Mouse (Mus musculus): Measurements from ENCODE around the gene Mcpt9. TPM values are rescaled to one million over a fixed set of nuclear protein-coding genes. Genes with fewer than 3 reads are reported as not detected.
"Not testable (repeated sequence)": the region's sequence is repeated elsewhere in the genome, so short reads cannot be mapped to it uniquely, and the experiment has no call there.

The Mcpt9 gene
- polyA plus RNA-seq, 1 experiment from 2014 or later, result not detected

- H3K36me3 ChIP-seq (ENCODE audit: control insufficient read depth, insufficient read depth, low read length), result no peaks in the 10 kb centered on the region
- no peaks in the 10 kb centered on the region for H3K27me3 ChIP-seq (replicated peaks; ENCODE audit: control insufficient read depth, insufficient read depth, low read length)
- DNase-seq (ENCODE audit: low spot score) (no peak), ATAC-seq (replicated peaks; ENCODE audit: low FRiP score, low TSS enrichment, low read depth) (no peak)
- H3K4me3 ChIP-seq (ENCODE audit: low read depth, low read length), result no peak overlapping the region
- no peaks in the 10 kb centered on the region for H3K4me1 ChIP-seq (replicated peaks; ENCODE audit: control insufficient read depth, insufficient read depth, low read length)
- H3K9ac ChIP-seq (ENCODE audit: low read length), result no peak overlapping the region
- 93% methylated on average over 2 of the region's 2 CpGs for WGBS
- no peak overlapping the region for H3K27ac ChIP-seq (ENCODE audit: low read depth)
- H3K4me2 ChIP-seq (ENCODE audit: low read length), result no peak overlapping the region
- H3K9me3 ChIP-seq (ENCODE audit: control insufficient read depth, low read length), result no peaks in the 10 kb centered on the region
These were observed 16.4 kb downstream of the Mcpt9 start for GRCm38 (mm10) chr14:56013924-56014323.

GRCm38 (mm10) chr14:56013147-56013546, 17.1 kb downstream of the Mcpt9 start:
- 73% methylated on average over 3 of the region's 3 CpGs for whole genome bisulfite sequencing
- no peak overlapping the region for H3K4me3 ChIP-seq (ENCODE audit: low read depth, low read length)
- no peaks in the 10 kb centered on the region for H3K36me3 ChIP-seq (ENCODE audit: control insufficient read depth, insufficient read depth, low read length)
- no peak overlapping the region for H3K27ac ChIP-seq (ENCODE audit: low read depth)
- H3K9me3 ChIP-seq (ENCODE audit: control insufficient read depth, low read length), result no peaks in the 10 kb centered on the region
- H3K4me1 ChIP-seq (replicated peaks; ENCODE audit: control insufficient read depth, insufficient read depth, low read length), result no peaks in the 10 kb centered on the region
- no peaks in the 10 kb centered on the region for H3K27me3 ChIP-seq (replicated peaks; ENCODE audit: control insufficient read depth, insufficient read depth, low read length)
- H3K4me2 ChIP-seq (ENCODE audit: low read length), result no peak overlapping the region
- H3K9ac ChIP-seq (ENCODE audit: low read length), result no peak overlapping the region
- ATAC-seq (replicated peaks; ENCODE audit: low FRiP score, low TSS enrichment, low read depth), result no peak
- DNase-seq (ENCODE audit: low spot score), result no peak

GRCm38 (mm10) chr14:55987464-55987863, 42.8 kb downstream of the Mcpt9 start:
- not testable (repeated sequence) for H3K27ac ChIP-seq (ENCODE audit: low read depth); H3K4me3 ChIP-seq (ENCODE audit: low read depth, low read length); H3K4me1 ChIP-seq (replicated peaks; ENCODE audit: control insufficient read depth, insufficient read depth, low read length); H3K36me3 ChIP-seq (ENCODE audit: control insufficient read depth, insufficient read depth, low read length); H3K27me3 ChIP-seq (replicated peaks; ENCODE audit: control insufficient read depth, insufficient read depth, low read length); ATAC-seq (replicated peaks; ENCODE audit: low FRiP score, low TSS enrichment, low read depth); H3K9me3 ChIP-seq (ENCODE audit: control insufficient read depth, low read length); H3K4me2 ChIP-seq (ENCODE audit: low read length); DNase-seq (ENCODE audit: low spot score); H3K9ac ChIP-seq (ENCODE audit: low read length)
- WGBS, result 67% methylated on average over 1 of the region's 3 CpGs

Other genes with a start within 250 kb of the Mcpt9 start
- gene Adcy4, start 246.4 kb downstream of the Mcpt9 start, polyA plus RNA-seq (2014; fragmentation: Nextera tagmentation; extraction: Ambion mirVana), result 5.8 and 7.2 TPM in 2 replicates
- 48.5 and 51.7 TPM in 2 replicates for gene Ripk3, start 241.6 kb downstream of the Mcpt9 start, polyA plus RNA-seq (2014; fragmentation: Nextera tagmentation; extraction: Ambion mirVana)
- 34.3 and 37.4 TPM in 2 replicates for gene Nfatc4, start 207.4 kb downstream of the Mcpt9 start, polyA plus RNA-seq (2014; fragmentation: Nextera tagmentation; extraction: Ambion mirVana)
- gene Nynrin, start 176.5 kb downstream of the Mcpt9 start, polyA plus RNA-seq (2014; fragmentation: Nextera tagmentation; extraction: Ambion mirVana), result 15.9 and 18.6 TPM in 2 replicates
- 0.18 and 0.23 TPM in 2 replicates for gene Cbln3, start 146.1 kb downstream of the Mcpt9 start, polyA plus RNA-seq (2014; fragmentation: Nextera tagmentation; extraction: Ambion mirVana)
- gene Khnyn, start 145.5 kb downstream of the Mcpt9 start, polyA plus RNA-seq (2014; fragmentation: Nextera tagmentation; extraction: Ambion mirVana), result 10.4 and 11.2 TPM in 2 replicates
- 66.2 and 70.4 TPM in 2 replicates for gene Sdr39u1, start 130.2 kb downstream of the Mcpt9 start, polyA plus RNA-seq (2014; fragmentation: Nextera tagmentation; extraction: Ambion mirVana)
- 0.95 and 1.1 TPM in 2 replicates for gene Cma1, start 85.8 kb downstream of the Mcpt9 start, polyA plus RNA-seq (2014; fragmentation: Nextera tagmentation; extraction: Ambion mirVana)
- gene Cma2, start 79.5 kb downstream of the Mcpt9 start, polyA plus RNA-seq (2014; fragmentation: Nextera tagmentation; extraction: Ambion mirVana), result not detected in 2 replicates
- 0.24 TPM in 2 replicates for gene Mcpt1, start 12.5 kb downstream of the Mcpt9 start, polyA plus RNA-seq (2014; fragmentation: Nextera tagmentation; extraction: Ambion mirVana)
- 0.17 and 0.18 TPM in 2 replicates for gene Mcpt2, start 11.5 kb upstream of the Mcpt9 start, polyA plus RNA-seq (2014; fragmentation: Nextera tagmentation; extraction: Ambion mirVana)
- 0.22 TPM in 1 of 2 replicates, not detected in the other for gene Mcpt4, start 31.8 kb upstream of the Mcpt9 start, polyA plus RNA-seq (2014; fragmentation: Nextera tagmentation; extraction: Ambion mirVana)
- 1.5 and 1.8 TPM in 2 replicates for gene Mcpt8, start 54.8 kb upstream of the Mcpt9 start, polyA plus RNA-seq (2014; fragmentation: Nextera tagmentation; extraction: Ambion mirVana)
- gene Ctsg, start 72.1 kb upstream of the Mcpt9 start, polyA plus RNA-seq (2014; fragmentation: Nextera tagmentation; extraction: Ambion mirVana), result not detected in 2 replicates
- not detected in 2 replicates for gene Gzme, start 90.1 kb upstream of the Mcpt9 start, polyA plus RNA-seq (2014; fragmentation: Nextera tagmentation; extraction: Ambion mirVana)
- not detected in 2 replicates for gene Gzmd, start 102.1 kb upstream of the Mcpt9 start, polyA plus RNA-seq (2014; fragmentation: Nextera tagmentation; extraction: Ambion mirVana)
- gene Gzmg, start 129.1 kb upstream of the Mcpt9 start, polyA plus RNA-seq (2014; fragmentation: Nextera tagmentation; extraction: Ambion mirVana), result not detected in 2 replicates
- not detected in 2 replicates for gene Gzmn, start 144.1 kb upstream of the Mcpt9 start, polyA plus RNA-seq (2014; fragmentation: Nextera tagmentation; extraction: Ambion mirVana)
- not detected in 2 replicates for gene Gzmf, start 180.9 kb upstream of the Mcpt9 start, polyA plus RNA-seq (2014; fragmentation: Nextera tagmentation; extraction: Ambion mirVana)
- gene Gzmc, start 204.2 kb upstream of the Mcpt9 start, polyA plus RNA-seq (2014; fragmentation: Nextera tagmentation; extraction: Ambion mirVana), result not detected in 2 replicates
- 1.6 and 1.7 TPM in 2 replicates for gene Gzmb, start 231.8 kb upstream of the Mcpt9 start, polyA plus RNA-seq (2014; fragmentation: Nextera tagmentation; extraction: Ambion mirVana)